Mouse (Mus musculus) cerebral cortex, adult 2 months (tissue): ENCODE results near the gene Lamp1.

Experiments
- WGBS: fragments of 180-500 bp; shearing (Covaris S2); methylation state at CpG from one replicate; pipeline ENCODE4 v1.1.7; 2018; 5-methylcytosine and 5-hydroxymethylcytosine counted together

Lamp1 gene

DNA sequence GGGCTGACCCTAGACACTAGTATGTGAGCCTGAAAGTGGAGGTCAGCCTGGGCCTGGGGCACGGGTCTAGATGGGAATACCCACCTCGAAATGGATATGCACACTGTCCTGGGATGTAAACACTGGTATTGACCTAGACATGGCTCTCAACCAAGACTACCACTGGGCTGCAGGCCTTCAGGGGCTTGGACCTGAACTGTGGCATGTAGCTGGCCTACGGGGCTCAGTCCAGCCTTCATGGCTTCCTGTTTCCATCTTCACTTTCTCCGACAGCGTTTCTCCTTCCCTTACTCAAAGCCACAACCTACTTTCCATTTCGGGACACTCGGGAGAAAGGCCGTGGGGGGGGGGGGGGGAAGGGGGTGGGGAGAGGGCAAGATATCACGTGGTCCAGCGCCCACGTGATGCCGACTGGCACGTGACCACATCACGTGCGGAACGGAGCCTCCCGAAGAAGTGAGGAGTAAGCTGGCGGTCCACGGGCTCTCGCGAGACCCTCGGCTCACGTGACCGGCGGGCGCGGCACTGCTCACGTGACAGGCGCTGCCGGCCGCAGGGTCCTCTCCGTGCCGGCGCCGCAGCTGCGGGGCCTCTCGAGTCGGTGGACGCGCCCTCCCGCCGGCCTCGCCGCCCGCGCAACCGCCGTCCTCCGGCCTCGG lies at the start of gene Lamp1:
Lamp1 (plus strand) TSS at position 444 of the 659 bp plus-strand sequence.
- WGBS: under 1% methylated on average over 40 of the region's 50 CpGs

DNA sequence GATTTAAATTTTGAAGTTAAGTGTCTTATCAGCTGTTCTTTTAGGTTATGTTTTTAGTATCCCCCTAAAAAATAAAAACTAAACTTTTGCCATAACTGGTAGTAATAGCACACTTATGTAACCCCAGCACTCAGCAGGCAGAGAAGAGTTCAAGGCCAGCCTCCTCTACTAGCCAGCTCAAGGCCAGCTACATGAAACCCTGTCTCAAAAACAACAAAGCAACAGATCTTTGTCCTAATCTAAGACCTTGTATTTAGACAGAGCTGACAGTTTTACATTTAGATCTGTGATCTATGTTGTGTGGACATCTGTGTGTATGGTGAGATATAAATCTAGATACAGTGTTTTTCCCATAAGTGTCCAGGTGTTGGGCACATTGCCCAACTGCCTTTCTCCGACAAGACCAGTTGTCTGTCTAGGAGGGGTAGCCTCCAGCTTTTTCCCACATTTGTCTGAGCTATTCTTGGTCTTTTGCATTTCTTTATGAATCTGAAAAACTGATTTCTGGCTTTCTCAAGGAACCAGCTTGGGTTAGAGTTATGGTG lies 49.5 kb upstream of the Lamp1 start:
- 33% methylated on average over 1 of the region's 1 CpGs for WGBS

DNA sequence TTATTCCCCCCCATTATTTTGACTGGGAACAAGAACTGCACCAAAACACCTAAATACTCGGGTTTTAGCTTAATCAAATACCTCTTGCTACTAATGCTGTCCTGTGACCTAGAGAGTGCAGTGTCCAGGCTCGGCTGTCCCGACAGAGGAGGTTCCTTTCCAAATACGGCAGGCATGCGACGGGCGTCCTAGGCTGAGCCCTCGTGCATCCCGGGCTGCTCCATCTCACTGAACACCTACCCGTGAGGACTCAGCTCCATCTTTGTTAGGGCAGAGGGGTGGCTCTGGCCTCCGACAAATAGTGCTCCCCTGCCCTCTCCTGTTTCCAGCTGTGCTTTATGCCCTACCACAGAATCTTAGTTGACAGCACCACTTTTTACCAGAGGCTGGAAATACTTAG lies 47.0 kb upstream of the Lamp1 start:
- 90% methylated on average over 11 of the region's 11 CpGs for WGBS

DNA sequence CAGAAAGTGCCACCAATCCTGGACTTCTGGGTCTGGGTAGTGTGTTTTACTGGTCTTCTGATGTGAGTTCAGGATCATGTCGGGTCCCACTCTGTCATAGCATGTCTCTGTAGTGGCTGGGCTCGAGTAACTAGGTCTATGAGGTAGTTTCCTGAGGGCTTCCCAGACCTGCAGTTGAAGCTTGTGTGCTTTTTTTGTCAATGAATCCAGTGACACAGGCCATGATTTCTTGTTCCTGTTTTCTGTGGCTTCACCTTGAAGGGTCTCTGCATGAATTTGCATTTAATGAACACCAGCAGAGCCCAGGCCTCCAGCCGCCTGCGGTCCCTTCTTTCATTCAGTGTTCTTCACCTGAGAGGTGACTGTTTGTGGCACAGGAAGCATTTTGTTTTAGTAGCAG lies 45.7 kb upstream of the Lamp1 start:
- WGBS: 91% methylated on average over 4 of the region's 4 CpGs

DNA sequence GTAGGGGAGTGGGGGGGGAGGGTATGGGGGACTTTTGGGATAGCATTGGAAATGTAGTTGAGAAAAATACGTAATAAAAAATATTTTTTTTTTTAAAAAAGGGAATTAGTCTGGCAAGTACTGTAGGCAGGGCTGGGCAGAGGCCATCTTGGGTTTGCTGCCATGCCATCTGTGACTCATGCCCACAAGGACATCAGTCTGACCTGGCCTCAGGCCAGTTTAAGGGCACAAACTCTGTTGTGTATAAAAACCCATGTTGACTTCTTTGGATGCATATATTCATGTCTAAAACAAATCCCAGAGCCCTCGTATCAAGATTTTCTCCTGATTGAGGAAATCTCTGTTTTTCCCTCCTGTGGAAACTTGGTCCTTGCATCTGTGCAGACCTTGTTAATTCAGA lies 41.9 kb upstream of the Lamp1 start:
- 94% methylated on average over 2 of the region's 2 CpGs for WGBS

DNA sequence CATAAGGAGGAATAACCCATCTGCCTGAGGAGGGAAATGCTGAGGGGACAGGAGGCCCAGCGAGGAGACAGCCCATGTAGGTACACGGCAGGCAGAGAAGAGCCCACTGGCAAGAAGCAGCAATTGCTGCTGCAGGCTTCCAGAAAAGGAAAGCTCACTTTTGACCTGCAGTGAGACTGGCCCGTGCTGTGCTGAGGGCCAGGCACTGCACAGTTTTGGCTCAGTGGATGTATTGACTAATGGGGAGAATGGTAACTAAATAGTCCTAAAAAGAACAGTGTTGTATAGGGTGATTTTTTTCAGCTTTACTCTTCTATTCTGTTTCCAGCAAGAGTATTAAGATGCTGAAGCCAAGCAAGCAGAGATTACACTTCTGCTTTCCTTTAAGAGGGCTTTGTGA lies 40.4 kb upstream of the Lamp1 start:
- 80% methylated on average over 3 of the region's 3 CpGs for WGBS

DNA sequence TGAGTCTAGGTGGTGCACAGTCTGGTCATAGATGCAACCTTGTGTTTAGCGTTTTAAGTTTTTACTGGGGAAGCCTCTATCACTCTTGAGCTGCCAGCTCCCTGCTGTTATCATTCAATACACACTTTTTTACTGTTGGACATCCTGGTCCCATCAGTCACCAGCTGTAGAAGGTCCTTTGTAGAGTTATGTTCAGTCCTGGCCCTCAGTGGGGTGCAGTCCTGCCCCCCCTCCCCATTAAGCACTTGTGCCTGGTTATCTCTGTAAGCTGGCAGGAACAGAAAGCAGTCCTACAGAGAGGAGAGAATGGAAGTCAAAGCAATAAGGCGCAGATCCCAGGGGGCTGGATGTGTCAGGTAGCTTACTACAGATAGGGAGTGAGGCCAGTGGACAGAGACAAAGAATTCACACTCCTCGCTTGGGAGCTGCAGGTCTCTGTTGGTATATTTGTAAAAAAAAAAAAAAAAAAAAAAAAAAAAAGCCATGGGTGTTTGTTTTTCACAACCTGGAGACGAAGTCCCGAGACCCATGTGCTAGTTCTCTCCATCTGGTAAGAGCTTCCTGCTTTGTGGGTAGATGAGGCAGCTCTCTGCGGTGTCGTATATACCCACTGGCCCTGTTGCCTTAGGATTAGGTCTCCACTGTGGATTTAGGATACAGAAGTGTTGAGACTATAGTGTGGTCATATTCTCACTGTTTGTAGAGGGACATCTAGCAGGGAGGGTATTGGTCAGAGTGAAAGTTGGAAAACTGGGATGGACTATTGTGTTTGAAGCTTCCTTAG lies 37.9 kb upstream of the Lamp1 start:
- 83% methylated on average over 7 of the region's 7 CpGs for WGBS

DNA sequence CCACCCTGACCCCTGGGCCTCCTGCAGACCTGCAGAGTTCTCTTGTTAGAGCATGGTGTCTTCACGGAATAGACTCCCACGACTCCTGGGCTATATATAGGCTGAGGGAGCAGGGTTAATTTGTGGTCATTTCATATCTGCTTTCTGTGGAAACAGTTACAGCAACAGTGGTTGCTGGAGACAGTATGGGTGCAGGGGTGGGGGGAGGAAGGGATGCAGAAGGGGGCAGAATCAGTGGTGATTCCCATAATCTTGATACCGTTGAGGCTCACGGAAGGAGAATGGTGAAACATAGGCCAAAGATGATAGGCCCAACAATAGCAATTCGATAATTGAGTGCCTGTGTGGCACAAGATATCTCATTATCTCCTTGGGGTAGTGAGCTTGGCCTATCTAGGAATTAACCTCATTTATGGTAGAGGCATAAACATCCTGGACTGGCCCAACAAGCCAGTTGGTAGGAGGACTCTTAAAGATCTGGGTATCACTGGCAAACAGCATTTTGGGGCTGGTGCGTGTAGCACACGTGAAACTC lies 36.0 kb upstream of the Lamp1 start:
- WGBS: 90% methylated on average over 7 of the region's 7 CpGs

DNA sequence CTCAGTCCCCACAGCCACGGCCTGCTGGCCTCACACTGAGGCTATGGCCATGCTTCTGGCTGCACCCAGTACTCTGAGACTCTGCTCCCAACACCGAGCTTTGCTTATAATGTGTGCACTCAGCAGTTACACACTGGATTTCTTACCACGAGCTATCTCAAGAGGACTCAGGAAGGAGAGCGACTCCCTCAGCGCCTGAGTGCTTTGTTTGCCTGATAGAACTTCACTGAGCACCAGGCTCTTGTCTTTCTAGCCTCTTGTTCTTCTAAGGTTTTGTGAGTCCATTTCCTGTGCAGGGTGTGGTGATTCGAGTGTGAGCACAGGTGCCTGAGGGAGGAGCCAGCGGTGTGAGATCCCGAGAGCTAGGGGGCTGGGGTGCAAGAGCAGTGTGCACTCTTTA lies 34.1 kb upstream of the Lamp1 start:
- WGBS: 85% methylated on average over 8 of the region's 8 CpGs

DNA sequence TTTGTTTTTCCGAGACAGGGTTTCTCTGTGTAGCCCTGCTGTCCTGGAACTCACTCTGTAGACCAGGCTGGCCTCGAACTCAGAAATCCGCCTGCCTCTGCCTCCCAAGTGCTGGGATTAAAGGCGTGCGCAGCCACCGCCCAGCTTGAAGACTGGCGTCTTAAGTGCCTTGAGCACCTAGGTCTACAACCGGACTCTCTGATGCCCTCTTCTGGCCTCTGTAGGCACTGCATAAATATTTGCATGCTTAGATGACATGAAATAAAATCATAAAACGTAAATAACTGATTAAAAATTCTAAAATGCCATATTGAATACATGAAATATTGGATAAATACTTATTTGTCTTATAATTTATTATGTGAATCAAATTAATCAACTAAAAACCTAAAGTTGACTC lies 26.7 kb upstream of the Lamp1 start:
- WGBS: 58% methylated on average over 9 of the region's 9 CpGs

DNA sequence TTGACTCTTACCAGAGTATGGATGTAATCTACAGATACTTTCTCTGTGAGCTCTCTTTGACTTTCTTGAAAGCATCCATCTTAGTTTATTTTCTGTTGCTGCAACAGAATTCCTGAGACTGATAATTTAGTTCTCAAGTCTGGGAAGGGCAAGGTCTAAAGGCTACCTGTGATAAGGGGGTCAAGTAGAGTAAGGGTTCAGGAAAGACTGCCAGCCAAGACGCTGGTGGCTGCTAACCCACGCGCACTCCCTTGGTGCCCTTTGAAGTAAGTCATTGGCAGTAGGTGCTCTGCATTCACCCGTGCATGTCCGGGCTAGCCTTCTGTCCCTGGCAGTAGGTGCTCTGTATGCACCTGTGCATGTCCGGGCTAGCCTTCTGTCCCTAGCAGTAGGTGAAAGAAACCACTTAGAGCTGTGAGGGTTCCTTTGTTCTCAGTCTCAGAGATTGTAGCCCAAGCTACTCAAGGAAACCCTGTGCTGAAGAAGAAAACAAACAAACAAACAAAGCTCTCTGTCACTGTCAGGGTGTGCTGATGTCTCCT lies 19.2 kb upstream of the Lamp1 start:
- 94% methylated on average over 6 of the region's 6 CpGs for WGBS

DNA sequence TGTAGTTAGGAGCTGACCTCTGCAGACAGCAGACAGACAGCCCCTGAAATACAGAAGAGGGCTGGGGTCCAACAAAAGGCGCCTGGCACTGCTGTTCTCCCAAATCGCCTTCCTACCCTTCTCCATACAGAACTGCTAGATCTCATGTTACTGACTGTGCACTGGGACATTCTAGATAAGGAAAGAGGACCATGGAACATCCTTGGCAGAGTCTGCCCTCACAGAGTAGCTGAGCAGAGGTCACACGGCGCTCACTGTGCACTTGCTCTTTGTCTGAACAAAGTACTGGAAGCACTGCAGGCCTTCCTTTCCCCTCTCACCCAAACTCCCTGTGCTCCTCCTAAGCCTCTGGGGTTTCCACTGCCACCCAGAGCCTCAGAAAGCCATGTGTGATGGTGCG lies 17.3 kb upstream of the Lamp1 start:
- 92% methylated on average over 5 of the region's 5 CpGs for WGBS

DNA sequence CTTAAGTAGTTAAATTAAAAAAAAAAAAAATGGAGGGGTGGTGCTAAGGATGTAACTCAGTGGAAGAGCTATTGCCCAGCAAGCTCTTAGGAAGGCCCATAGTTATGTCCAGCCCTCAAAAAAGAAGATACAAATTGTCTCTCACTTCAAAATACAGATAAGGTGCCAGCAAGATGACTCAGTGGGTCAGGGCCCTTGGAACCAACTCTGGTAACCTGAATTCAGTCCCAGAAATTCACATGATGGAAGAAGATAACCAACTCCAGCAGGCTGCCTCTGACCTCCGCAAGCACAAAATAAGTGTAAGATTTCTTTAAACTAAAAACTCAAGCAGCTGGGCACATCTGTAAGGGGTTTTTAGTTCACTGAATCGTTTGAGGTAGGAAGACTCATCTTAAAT lies 10.5 kb upstream of the Lamp1 start:
- WGBS: 68% methylated on average over 2 of the region's 2 CpGs

DNA sequence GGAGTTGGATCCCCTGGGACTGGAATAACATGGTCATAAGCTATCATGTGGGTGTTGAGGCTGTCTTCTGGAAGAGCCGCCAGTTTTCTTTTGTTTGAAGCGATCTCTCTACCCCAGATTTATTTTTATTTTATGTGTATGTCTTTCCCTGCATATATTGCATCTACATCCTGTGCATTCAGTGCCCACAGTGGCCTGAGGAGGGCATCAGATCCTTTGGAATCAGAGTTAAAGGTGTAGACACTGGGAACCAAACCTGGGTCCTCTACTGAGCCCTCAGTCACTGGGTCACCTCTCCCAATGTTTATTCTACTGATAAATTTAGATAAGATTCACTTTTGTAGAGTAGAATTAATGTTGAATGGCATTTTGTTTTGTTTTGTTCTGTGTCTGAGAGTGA lies 9.7 kb upstream of the Lamp1 start:
- WGBS: 62% methylated on average over 2 of the region's 2 CpGs

DNA sequence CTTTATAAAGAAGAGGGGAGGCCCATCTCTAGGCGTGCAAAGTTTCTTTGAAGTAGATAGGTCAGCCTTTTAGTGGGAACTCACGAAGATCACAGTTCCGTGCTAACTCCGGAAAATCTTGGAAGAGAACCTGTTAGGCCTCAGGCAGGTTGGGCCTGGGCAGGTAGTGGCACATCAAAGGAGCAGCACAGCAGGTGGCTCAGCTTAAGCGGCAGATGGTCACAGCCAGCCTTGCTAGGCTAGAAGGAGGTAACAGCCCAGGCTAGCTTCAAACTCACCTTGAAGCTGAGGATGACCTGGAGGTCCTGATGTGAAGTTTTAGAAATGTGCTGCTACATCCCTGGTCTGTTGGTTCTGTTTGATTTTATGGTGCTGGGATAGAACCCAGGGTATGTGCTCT lies 9.1 kb upstream of the Lamp1 start:
- 72% methylated on average over 5 of the region's 5 CpGs for WGBS

DNA sequence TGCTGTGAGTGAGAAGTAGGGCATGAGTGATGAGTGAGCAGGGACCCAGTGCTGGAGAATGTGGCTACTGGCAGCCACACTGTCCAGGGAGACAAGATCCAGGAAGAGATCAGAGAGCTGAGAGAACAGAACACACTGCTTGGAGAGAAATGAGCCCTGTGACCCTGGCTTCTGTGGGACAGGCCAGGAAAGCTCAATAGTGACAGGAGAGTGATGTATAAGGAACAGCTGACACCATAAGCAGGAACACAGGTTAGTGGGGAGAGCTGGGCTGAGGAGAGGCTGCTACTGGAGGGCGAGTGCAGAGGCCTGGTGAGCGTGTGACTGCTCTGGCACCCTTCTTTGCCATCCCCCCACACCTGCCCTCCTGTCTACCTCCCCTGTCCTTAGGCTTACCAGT lies 8.0 kb upstream of the Lamp1 start:
- 92% methylated on average over 2 of the region's 2 CpGs for WGBS

DNA sequence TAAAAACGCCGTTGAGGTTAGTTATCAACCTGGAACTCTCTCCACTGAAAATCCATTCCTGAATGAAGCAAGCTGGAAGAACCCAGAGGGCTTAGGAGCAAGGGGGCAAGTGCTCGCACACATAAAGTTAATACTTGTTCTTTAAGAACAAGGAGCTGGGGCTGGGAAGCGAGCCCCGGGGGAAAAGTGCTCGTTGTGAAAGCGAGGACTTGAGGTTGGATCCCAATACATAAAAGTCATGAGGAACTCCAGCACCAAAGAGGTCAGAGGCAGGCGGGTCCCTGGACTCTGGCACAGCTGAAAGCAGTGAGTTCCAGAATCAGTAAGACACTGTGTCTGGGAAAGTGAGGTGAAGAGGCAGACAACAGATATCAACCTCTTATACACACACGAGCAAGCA lies 4.9 kb upstream of the Lamp1 start:
- WGBS: 79% methylated on average over 9 of the region's 9 CpGs

DNA sequence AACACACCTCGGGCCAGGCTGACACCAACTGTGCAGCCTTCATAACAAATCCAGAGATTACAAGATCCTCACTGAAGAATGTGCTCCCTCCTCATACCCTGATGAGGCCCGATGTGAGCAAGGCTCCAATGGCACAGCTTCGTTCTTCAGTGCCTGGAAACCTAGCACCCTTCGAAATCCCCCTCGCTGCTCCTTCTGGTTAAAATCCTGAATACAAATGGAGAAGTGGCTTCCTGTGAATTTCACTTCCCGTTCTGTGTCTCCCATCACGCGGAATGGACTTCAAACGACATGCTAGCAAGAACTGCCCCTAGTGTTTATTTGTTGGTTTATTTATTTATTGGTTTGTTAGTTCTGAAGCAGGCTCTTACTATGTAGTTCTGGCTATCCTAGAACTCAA lies 3.6 kb upstream of the Lamp1 start:
- 70% methylated on average over 9 of the region's 9 CpGs for WGBS

DNA sequence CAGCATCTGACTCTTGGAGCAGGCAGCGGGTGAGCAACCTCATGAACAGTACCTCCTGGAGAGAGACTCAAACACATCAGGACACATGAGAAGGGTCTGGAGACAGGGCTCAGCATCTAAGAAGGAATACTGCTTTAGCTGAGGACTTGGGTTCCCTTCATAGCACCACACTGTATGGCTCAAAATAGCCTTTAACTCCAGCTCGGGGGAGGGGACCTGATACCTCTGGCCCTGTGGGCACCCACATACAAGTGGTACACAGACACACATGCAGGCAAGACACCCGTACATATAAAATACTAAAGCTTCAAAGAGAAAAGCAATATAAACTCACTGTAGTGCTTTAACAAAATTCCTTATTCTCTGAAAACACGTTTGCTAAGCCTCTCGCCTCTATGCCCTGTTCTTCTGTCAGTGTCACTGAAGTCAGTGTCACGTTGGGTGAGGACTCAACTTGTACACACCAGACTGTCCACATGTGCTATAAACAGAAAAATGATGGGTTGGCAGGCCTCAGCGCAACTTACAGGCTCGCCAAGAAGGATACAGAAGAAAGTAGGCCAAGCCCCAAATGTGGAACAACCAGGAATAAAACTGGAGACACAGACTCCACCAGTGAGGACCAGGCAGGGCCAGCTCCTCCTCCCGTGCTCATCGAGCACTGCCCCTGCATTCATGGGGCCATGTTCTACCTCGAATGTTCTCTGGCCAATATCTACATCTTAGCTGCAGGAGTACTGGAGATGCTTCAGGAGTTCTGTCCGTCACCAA lies 2.4 kb upstream of the Lamp1 start:
- 53% methylated on average over 12 of the region's 12 CpGs for WGBS

DNA sequence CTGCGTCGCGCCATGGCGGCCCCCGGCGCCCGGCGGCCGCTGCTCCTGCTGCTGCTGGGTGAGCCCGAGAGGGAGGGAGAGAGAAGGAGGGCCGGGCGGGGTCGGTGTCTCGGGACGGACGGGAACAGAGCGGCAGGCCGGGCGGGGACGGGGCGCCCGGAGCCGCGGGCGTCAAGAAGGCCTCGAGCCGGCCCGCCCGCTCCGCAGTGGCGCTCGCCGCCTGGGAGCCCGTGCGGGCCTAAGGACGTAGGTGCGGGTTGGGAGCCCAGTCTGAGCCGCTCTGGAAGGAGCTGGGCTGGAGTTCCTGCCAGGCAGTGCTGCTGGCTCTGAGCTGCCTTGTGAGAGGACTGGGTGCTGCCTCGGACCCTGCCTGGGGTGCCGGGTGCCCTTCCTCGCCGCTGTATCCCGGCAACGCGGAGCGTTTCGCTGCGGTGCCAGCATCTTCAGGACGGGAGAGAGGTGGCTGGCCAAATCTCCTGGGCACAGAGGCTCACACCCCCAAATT lies 468 bp downstream of the Lamp1 start:
- WGBS: under 1% methylated on average over 47 of the region's 49 CpGs

DNA sequence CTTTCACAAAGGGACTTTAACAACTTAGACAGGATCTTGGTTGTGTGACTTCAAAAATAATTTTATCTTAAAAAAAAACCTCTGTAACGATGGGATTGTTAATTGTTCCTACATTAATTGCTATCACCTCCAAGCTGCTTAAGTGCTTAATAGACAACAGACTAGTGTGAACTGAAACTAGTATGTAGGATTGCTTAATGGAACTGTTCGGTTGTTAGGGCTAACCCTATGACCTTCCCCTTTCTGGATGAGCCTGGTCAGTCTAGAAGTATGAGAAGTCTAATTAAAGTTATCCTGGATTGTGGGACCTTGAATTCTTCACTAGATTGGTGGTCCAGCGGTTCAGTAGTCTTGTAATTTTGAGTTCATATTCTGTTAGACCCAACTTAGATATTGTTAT lies 1.7 kb downstream of the Lamp1 start:
- 68% methylated on average over 3 of the region's 3 CpGs for WGBS

DNA sequence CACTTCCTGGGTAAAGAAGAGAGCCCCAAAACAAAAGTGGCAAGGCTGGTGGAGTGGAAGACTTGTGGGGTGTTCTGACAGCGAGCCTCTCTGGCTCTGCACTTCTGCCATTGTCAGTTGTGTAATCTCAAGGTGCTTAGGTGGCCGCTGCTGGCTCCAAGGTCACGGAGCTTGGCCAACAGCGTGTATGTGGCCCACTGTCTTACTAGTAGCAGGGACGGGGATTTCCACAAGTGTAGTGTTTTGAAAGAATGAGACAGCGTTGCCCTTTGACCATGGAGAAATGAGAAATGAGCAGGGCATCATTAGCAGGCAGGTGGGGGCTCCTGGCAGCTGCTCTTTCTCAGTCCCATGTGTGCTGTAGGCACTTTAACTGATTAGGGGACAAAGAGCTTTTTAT lies 3.1 kb downstream of the Lamp1 start:
- 76% methylated on average over 6 of the region's 6 CpGs for WGBS
